Mouse (Mus musculus) adrenal gland, postnatal 14 days (tissue): ENCODE data around the gene Zfp689. TPM values are rescaled to one million over a fixed set of nuclear protein-coding genes. Genes with fewer than 3 reads are reported as not detected.
"Not testable (repeated sequence)": the region's sequence is repeated elsewhere in the genome, so short reads cannot be mapped to it uniquely, and the experiment has no call there.

Source experiments
- DNase-seq: peaks from one replicate; pipeline ENCODE4 v3.0.0; 2021; ENCODE audit warnings: mixed read lengths
- total RNA-seq: library from RNA; stranded (reverse); gene quantifications from 2 replicates; pipeline ENCODE4 v1.2.3, GENCODE M21; 2021

Gene Zfp689
- total RNA-seq, 1 experiment from 2014 or later, result 3.5 TPM

DNA sequence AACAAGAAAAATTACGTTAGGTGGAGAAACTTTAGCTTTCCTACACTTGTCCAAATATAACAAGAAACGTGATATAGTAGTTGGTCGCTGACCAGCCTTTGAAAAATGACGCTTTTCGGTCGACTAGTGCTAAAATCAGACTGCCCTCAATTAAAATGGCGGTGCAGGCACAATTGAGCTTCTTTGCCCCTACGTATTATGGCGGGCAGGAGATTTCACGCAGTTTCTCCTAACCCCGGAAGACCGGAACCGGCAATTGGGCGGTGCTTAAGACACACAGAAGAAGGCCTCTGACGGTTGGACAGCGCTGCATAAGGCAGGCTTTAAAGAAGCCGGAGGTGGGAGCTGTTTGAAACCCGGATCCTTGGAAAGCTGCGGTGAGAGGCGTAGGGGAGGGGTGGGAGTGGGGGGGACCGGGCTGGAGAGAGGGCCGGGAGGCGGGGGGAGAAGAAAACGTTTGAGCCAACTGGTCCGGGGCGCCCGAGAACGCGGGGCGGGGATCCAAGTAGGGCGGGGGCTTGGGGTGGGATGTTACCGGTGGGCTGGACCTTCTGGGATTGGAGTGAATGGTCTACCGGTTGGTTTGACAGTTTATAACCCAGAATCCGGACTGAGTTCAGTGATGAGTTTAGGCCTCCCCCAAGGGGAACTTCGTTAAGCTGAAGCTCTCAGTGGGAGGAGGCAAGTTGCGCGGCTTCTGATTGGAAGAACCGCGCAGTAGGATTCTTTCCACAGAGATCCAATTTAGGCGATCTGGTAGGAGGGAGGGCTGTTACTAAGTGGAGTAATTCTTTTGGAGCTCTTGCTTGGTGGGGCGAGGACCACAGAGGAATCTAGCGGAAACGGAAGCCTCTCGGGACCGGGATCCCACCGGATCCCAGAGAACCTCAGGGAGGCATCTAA lies 22.0 kb upstream of the Zfp689 start:
- DNase-seq, result peak; percentile 94

DNA sequence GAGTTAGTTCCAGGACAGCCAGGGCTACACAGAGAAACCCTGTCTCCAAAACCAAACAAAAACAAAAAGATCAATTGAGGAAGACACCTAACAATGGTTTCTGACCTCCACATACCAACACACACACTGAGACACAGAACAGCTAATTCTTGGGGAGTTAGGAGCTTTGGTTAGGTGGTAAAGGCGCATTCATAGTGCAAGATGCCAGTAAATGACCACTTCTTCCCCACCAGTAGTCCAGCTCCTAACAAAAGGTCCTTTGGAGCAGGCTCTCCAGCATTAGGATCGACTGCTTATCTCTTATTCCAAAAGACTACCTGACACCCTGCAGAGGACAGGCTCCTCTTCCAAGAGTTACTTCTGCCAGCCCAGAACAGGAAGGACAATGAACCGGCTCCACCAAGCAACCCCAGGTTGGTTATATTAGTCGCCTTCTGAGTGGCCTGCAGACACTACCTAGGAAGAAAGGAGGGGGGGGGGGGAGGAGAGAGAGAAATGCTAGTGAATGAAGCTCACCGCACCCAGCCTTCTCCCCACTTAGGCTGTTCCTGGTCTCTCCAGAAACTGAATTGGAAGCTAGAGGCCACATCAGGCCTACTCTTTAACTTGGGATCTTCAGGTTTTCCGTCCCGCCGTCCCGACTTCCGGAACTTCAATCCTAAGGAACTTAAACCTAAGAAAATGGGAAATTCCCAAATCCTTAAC lies 21.2 kb upstream of the Zfp689 start:
- peak; percentile 37 for DNase-seq

DNA sequence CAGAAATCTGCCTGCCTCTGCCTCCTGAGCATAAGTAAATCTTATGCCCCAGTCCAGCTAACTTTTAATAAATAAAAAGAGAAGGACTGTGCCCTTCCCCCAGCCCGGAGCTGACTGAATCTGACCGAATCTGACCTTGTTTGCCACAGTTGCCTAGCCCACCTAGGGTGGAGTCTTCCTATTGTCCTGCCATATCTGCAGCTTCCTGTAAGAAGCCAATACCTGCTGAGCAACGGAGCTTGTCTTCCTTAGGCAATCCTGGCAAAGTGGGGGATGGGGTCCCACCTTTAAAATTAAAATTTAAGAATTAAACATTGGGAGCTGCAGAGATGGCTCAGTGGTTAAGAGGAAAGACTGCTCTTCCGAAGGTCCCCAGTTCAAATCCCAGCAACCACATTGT lies 17.6 kb upstream of the Zfp689 start:
- DNase-seq, result no peak

DNA sequence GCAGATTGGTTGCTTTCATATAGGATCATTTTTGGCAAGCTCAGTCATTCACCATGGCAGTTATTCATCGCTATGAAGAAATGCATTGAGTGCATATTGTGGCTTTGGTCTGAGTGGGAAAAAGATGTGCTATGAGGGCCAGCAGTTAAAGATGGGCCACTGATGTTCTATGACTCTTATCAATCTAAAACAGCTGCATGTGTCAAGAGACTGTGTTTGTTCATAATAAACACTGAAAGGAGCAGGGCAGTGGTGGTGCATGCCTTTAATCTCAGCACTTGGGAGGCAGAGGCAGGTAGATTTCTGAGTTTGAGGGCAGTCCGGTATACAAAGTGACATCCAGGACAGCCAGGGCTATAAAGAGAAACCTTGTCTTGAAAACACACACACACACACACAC lies 16.7 kb upstream of the Zfp689 start:
- not testable (repeated sequence) for DNase-seq

DNA sequence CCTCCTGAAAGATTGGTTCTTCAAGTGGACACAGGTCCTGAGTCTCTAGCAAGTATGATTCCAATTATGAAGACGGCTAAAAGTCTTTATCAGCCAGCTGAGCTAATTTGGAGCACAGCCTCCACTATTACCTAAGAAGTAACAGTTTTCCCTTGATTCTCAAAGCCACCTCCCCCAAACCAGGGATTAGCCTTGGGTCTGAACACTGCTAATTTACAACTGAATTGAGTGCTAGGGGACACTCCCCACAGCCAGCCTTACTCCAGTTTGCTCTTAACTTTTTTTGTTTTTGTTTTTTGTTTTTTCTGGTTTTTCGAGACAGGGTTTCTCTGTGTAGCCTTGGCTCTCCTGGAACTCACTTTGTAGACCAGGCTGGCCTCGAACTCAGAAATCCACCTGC lies 16.2 kb upstream of the Zfp689 start:
- no peak for DNase-seq

DNA sequence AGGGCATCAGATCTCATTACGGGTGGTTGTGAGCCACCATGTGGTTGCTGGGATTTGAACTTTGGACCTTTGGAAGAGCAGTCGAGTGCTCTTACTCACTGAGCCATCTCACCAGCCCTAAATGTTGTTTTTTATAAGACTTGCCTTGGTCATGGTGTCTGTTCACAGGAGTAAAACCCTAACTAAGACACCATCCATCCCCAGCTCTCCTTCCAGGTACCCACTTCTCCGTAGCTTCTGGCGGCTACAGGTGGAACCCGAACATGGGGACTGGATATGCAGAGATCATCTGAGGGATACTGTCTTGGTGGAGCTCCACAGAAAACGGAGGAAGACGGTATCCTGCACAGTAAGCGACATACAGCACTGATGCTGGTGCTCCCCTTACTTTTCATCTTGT lies 10.4 kb upstream of the Zfp689 start, which contains the start of gene Prr14:
Prr14 (plus strand) TSS at position 301 of the 400 bp plus-strand sequence.
- DNase-seq, result not testable (repeated sequence)

DNA sequence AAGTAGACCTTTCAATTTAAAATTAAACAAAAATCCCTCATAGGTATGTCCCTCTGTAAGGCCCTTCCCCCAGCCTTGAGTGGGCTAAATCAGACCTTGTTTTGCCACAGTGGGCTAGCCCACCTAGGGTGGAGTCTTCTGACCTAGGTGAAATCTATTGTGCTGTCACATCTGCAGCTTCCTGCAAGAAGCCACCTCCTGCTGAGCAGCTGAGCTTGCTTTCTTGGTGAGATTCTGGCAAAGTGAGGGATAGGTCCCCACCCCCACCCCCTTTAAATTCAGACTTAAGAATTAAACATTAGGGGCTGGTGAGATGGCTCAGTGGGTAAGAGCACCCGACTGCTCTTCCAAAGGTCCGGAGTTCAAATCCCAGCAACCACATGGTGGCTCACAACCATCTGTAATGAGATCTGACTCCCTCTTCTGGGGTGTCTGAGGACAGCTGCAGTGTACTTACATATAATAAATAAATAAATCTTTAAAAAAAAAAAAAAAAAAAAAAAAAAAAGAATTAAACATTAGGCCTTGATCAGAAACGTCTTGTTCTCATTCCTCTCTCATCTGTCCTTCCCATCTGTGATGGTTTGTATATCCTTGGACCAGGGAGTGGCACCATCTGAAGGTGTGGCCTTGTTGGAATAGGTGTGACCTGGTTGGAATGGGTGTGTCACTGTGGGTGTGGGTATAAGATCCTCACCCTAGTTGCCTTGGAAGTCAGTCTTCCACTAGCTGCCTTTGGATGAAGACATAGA lies 9.6 kb upstream of the Zfp689 start:
- DNase-seq, result not testable (repeated sequence)

DNA sequence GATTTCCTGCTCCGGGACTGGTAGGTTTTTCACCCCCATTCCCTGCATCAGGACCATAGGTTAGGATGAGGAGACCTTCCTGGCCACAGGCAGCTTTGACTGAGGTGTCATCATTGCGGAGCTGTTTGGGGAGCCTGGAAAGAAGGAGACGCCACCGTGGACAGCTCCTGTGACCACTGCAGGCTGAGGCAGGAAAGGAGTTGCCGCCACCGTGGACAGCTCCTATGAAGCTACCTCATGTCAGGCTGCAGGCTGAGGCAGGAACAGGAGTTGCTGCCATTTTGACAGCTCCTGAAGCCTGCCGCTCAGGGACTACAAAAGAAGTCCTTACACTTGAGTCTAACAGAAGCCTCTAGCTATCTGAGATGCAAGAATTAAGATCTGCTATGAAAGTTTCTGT lies 5.9 kb upstream of the Zfp689 start:
- no peak for DNase-seq

DNA sequence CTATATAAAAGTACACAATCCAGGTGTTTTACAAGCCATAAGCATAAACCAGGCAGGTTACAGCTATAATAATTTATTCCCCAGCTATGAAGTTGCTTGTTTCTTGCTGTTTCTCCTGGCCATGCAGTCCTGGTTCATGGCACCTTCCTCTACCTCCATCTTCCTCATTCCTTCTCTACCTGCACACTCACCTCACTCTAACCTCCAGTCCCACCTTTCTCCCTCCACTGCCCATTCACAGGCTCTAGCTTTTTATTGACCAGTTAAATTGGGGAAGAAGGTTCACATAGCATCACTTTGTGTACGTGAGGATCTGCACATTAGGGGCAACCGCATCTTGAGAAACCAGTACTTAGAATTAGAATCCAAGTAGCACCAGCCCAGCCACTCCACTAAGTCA lies 4.1 kb upstream of the Zfp689 start:
- DNase-seq, result no peak

DNA sequence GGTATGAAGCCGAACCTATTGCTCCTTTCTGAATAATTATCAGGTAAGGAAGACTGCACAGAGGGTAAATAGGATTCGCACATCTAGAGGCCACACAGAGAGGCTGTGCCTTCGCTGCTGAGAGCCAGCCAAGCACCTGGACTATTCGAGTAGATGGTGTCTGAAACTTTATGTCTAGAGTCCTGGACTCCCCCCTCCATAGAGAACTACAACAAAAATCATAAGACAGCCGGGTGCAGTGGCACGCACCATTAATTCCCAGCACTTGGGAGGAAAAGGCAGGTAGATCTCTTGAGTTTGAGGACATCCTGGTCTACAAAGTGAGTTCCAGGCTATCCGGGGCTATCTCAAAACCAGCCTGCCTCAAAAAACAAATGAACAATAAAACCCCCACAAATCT lies 1.0 kb upstream of the Zfp689 start:
- DNase-seq, result no peak

DNA sequence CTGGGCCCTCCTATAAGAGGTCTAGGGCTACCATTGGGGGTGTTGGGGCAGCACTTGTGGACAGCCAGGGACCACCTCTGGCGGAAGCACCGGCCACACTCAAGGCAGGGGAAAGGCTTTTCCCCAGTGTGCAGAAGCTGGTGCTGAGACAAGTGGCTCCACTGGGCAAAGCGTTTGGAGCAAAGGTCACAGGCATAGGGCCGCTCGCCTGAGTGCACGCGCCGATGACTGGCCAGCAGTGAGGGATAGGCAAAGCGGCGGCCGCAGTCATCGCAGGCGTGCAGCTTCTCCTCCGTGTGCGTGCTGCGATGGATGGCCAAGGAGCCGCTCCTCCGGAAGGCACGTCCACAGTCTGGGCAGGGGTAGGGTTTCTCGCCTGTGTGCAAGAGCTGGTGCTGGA lies 5.0 kb downstream of the Zfp689 start:
- no peak for DNase-seq

DNA sequence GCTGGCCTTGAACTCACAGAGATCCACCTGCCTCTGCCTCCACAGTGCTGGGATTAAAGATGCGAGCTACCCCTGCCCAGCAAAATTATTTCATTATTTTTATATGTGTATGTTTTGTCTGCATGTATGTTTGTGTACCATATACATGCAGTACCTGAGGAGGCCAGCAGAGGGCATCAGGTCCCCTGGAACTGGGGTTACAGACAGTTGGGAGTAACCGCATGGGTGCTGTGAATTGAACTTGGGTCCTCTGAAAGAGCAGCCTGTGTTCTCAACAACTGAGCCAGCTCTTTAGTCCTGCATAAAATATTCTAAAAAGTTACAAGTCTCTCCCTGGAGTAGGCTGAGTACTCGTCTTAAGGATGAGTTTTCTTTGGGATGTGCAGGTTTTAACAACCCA lies 11.2 kb downstream of the Zfp689 start:
- DNase-seq, result peak; percentile 29

DNA sequence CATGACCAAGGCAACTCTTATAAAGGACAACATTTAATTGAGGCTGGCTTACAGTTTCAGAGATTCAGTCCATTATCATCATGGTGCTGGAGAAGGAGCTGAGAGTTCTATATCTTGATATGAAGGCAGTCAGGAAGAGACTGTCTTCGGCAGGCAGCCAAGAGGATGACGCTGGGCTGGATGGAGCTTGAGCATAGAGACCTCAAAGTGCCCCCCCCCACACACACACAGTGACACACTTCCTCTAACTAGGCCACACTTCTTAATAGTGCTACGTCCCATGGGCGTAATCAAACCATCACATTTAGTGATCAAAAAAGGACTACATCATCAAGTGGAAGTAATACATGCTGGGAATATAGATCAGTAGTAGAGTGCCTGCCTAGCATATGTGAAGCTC lies 13.8 kb downstream of the Zfp689 start:
- no peak for DNase-seq

DNA sequence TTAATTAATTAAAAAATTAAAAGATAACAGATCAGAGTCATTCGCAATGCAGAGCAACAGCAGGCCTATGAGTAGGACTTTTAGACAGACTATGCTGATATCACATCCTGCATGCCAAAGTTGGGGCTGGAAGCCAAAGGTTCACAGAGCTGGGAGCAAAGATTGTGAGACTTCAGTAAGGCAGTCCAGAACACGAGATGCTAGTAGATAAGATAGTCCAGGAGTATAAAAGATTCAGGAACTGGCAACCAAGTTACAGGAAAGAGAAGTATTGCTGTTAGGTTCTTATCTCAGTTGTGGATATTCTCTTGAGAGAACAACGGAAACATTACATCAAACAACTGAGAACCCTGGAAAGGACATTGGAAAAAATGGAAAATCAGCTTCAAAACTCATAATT lies 22.6 kb downstream of the Zfp689 start:
- DNase-seq, result no peak

DNA sequence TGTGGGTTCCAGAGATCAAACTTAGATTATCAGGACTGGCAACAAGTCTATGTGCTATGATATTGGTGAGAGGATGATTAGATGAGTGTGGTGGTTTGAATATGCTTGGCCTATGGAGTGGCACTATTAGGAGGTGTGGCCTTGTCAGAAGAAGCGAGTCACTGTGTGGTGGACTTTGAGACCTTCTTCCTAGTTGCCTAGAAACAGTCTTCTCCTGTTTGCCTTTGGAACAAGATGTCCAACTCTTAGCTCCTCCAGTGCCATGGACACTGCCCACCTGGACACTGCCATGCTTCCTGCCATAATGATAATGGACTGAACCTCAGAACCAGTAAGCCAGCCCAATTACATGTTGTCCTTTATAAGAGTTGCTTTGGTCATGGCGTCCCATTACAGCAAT lies 23.0 kb downstream of the Zfp689 start:
- no peak for DNase-seq

DNA sequence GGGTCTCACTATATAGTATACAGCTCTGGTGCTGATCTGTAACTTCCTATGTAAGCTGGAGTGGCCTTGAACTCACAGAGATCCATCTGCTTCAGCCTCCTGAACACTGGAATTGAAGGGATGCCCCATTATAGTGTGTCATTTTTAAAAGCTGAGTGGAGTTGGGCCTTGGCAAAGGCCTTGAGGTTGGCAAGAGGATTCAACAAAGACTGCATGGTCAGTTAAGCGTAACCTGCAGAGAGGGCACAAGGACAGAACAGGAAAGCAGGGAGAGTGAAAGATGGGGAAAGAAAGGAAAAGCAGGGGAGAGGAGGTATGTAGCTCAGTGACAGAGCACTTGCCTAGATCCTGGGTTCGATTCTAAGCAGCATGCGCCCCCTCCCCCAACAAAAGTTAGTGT lies 23.7 kb downstream of the Zfp689 start:
- DNase-seq, result no peak

DNA sequence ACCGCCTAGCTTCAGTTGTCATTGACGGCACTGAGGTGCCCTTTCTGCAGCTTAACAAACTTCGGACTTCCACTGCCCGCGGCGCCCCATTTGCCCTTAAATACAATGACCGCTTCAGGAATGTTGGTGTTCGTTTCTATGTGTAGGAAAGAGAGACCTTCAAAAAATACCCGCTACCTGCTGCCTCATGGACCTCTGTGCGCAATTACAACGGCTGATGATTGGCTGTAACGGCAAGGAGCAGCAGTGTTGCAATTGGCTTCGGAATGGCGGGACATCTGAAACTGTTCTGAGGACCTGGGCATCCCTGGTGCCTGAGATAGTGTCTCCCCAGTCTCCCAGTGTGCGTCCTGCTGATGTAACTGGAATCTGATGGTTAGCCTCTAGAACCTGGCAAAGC lies 26.7 kb downstream of the Zfp689 start:
- peak; percentile 69 for DNase-seq

DNA sequence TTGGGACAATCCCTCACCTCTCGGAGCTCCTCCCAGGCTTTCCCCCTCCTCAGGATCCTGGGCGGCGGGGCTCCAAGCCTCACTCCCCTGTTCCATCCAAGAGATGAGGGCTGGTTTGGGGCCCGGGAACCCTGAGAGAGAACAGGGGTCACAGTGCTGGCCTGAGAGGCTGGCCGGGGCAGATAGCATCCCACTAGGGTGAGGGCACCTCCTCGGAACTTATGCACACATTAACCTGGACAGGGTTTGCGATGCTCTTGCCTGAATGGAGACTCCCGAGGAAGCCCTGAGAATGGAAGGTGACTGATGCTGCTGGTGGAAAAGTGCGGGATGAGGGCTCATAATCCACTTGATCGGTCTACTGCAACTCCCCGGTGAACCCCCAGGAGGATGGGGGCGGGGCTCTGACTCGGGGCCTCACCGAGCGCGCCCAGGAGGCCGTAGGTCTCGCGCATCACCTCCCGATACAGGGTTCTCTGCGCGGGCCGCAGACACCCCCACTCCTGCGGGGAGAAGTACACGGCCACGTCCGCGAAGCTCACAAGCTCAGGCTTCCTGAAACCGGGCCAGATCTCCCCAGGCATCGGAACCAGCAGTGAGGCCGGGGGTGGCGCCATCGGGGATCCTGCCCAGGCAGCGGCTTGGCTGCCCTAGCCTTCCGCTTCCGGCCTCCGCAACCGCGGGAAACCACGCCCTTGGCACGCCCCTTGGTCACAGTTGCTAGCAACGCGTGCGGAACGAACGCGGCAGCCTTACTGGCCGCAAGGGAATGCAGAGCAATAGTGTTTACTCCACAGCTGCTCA lies 27.4 kb downstream of the Zfp689 start, which contains the start of gene Zfp688:
Zfp688 (minus strand) TSS at position 681 of the 804 bp plus-strand sequence.
- DNase-seq, result peak; percentile 98

DNA sequence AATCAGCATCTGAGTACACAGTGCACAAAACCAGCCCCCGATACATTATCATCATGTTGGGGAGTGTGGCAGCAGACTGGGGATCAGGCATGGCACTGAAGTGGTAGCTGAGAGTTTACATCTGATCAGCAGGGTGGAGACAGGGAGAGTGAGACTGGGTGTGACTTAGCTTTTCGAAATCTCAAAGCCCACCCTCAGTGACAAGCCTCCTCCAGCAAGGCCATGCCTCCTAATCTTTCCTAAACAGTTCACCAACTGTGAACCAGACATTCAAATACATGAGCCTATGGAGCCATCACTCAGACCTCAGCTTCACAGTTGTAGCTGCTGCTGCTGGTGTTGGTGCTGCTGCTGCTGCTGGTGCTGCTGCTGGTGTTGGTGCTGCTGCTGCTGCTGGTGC lies 37.5 kb downstream of the Zfp689 start:
- DNase-seq, result no peak

DNA sequence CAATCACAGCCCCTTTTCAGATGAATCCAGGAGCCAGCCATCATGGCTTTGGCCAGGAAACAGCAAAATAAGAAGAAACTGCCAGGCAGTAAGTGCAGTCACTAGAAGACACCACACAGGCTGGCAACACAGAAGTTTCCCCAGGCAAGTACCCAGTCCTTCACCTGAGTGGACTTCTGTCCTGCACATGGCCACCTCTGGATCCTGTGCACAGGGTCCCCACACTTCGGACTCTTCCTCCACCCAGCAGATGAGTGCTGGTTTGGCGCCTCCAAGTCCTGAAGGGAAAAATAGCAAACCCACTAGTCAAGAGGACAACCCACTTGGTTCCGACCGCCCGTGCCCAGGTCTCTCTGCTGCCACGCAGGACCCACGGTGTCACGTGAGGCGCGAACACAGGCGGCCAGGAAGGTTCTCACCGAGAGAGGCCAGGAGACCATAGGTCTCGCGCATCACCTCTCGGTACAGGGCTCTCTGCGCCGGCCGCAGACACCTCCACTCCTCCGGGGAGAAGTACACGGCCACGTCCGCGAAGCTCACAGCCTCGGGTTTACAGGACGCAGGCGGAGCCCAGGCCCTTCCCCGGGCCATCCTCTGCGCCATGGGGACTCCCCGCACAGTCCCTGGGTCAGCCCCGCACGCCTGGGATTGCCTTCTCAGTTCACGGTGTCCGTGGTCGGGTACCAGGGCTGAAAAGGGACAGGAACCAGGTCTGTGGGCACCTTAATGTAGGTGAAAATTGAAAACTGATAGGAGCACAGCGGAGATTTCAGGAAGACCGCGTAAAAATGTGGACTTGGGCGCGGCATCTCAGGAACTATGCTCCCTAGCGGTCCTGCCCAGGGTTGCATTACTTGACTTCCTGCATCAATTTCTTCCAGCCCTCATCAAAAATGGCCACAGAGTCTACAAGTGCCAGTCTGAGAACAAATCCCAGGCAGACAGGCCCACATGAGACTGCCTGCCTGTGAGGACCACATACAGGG lies 42.7 kb downstream of the Zfp689 start, which contains the start of gene Zfp764:
Zfp764 (minus strand) TSS at position 821 of the 986 bp plus-strand sequence.
- peak; percentile 92 for DNase-seq
